Mouse (Mus musculus) intestine, embryonic 16.5 days (tissue): ENCODE results near the gene Nrd1. TPM values are rescaled to one million over a fixed set of nuclear protein-coding genes. Genes with fewer than 3 reads are reported as not detected.

ENCODE experiments used
- ATAC-seq: fragments of 200-750 bp; cut with Nextera tagmentation; 2 replicates; pipeline ENCODE4 v1.8.0; 2017; ENCODE audit warnings: moderate TSS enrichment, moderate library complexity
- H3K27ac ChIP-seq: fragments of 300-500 bp; sonication (generic); 2 replicates; pipeline ENCODE4 v1.5.1; 2014; ENCODE audit warnings: mild to moderate bottlenecking, low read length
- H3K27me3 ChIP-seq: fragments of 300-500 bp; sonication (generic); replicated peaks from 2 replicates; pipeline ENCODE4 v1.6.1; 2014; ENCODE audit warnings: low read length, control low read depth, mixed read lengths; ENCODE audit not compliant: control insufficient read depth, insufficient read depth
- H3K36me3 ChIP-seq: fragments of 300-500 bp; sonication (generic); 2 replicates; pipeline ENCODE4 v1.6.1; 2014; ENCODE audit warnings: low read length, control low read depth; ENCODE audit not compliant: control insufficient read depth, insufficient read depth
- H3K4me1 ChIP-seq: fragments of 300-500 bp; sonication (generic); 2 replicates; pipeline ENCODE4 v1.6.1; 2014; ENCODE audit warnings: low read length, control low read depth, mixed read lengths; ENCODE audit not compliant: control insufficient read depth, insufficient read depth
- H3K4me2 ChIP-seq: fragments of 300-500 bp; sonication (generic); 2 replicates; pipeline ENCODE4 v1.6.1; 2014; ENCODE audit warnings: low read depth, low read length, control low read depth
- H3K4me3 ChIP-seq: fragments of 300-500 bp; sonication (generic); 2 replicates; pipeline ENCODE4 v1.5.1; 2014; ENCODE audit warnings: mild to moderate bottlenecking, low read length
- H3K9ac ChIP-seq: fragments of 300-500 bp; sonication (generic); 2 replicates; pipeline ENCODE4 v1.6.1; 2014; ENCODE audit warnings: low read depth, low read length
- H3K9me3 ChIP-seq: fragments of 300-500 bp; sonication (generic); 2 replicates; pipeline ENCODE4 v1.6.1; 2016; ENCODE audit warnings: low read length, control low read depth; ENCODE audit not compliant: control insufficient read depth
- WGBS: fragments of 180-500 bp; shearing (Covaris S2); extraction: QIAGEN DNeasy Blood & Tissue Kit; methylation state at CpG from one replicate; pipeline ENCODE4 v1.1.7; 2014; 5-methylcytosine and 5-hydroxymethylcytosine counted together
- polyA plus RNA-seq: library from polyadenylated mRNA; unstranded; fragments of >200 nt; fragmentation: Nextera tagmentation; extraction: Ambion mirVana; gene quantifications from 2 replicates; pipeline ENCODE4 v1.2.1, GENCODE M21; 2015

The Nrd1 gene
- polyA plus RNA-seq, result 45.6 and 46.3 TPM in 2 replicates

- H3K27ac ChIP-seq, result peak within 1 kb of the TSS; percentile 95
- peak within 1 kb of the TSS; percentile 69 for H3K4me2 ChIP-seq
- H3K36me3 ChIP-seq, result no peaks in the 10 kb centered on the region
- peaks cover 3% of the 10 kb centered on the region; the same call in 1 of the 2 replicates for H3K4me1 ChIP-seq
- no peaks in the 10 kb centered on the region for H3K9me3 ChIP-seq
- H3K4me3 ChIP-seq, result peak within 1 kb of the TSS; percentile 87
- ATAC-seq, result peak; percentile 99
- under 1% methylated on average over 58 of the region's 58 CpGs for WGBS
- peak within 1 kb of the TSS; percentile 84 for H3K9ac ChIP-seq
- H3K27me3 ChIP-seq, result no peaks in the 10 kb centered on the region
These were observed at the start of gene Nrd1 for GRCm38 (mm10) chr4:108999999-109000950. Gene Nrd1, plus strand, starts transcription at chr4:109000655.

DNA sequence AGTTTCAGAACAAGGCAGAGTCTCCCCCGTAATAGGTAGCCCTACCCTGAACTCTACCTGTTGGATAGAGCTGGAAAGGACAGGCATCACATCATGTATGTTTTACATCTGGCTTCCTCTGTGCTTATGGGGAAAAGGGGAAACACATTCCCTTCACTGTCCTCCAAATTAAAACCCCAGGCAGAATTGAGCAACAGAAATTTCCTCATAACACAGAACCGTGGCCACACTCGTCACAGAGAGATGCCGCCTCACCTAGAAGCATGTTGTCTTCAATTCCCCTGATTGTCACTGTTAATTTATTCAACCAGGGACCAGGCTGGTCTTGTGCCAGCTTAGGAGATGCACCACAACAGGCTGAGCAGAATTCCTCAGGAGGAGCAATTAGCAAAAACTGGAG lies 48.8 kb upstream of the Nrd1 start:
- 81% methylated on average over 4 of the region's 4 CpGs for WGBS
- Histone ChIP-seq H3K4me2 (no peak overlapping the region), H3K9ac (no peak overlapping the region), H3K4me3 (no peak overlapping the region), H3K27me3 (no peaks in the 10 kb centered on the region), H3K4me1 (no peaks in the 10 kb centered on the region), H3K9me3 (no peaks in the 10 kb centered on the region), H3K36me3 (no peaks in the 10 kb centered on the region), H3K27ac (no peak overlapping the region)
- ATAC-seq, result no peak

GRCm38 (mm10) chr4:108959696-108960095 lies 40.8 kb upstream of the Nrd1 start:
- Histone ChIP-seq H3K9me3 (no peaks in the 10 kb centered on the region), H3K4me1 (no peaks in the 10 kb centered on the region), H3K36me3 (no peaks in the 10 kb centered on the region), H3K4me3 (no peak overlapping the region), H3K4me2 (no peak overlapping the region), H3K9ac (no peak overlapping the region), H3K27ac (no peak overlapping the region), H3K27me3 (no peaks in the 10 kb centered on the region)
- WGBS, result 89% methylated on average over 3 of the region's 3 CpGs
- no peak for ATAC-seq

DNA sequence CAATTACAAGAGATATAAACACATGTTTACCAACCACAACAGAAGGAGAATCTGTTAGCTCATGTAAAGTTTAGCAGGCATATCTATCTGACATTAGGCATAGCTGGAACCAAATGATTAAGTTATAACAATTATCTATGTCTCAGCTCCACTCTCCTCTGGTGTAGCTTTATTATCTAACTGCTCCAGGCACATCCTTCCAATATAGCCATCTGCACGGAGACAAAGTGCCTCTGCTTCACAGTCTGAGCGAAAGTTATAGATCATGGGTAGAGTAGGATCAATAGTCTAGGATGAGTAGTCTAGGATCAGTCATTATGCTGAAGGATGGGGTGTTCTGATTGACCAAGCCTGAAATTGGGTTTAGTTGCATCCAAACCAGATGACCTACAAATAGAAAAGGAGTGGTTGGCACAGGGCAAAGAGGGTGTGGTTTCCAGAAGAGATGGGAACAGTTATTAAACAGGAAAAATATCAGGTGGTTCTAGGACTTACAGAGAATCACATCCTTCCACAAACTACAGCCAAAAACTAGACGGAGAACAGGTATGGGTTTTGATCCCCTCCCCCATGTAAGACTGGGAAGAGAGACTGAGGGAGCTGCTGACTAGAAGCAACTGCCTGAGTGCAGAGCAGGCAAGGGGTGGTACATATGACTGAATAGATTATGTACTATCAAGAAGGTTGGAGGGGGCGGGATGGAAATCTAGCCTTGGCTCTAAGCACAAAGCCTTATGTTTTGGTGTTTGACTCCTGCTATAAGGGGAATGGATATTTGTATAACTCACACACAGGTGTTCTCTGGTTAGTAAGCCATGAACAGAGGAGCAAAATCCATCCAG lies 39.6 kb upstream of the Nrd1 start:
- Histone ChIP-seq H3K4me2 (no peak overlapping the region), H3K36me3 (no peaks in the 10 kb centered on the region), H3K9ac (no peak overlapping the region), H3K27me3 (no peaks in the 10 kb centered on the region), H3K9me3 (no peaks in the 10 kb centered on the region), H3K4me1 (no peaks in the 10 kb centered on the region), H3K4me3 (no peak overlapping the region), H3K27ac (no peak overlapping the region; the same call in 1 of the 2 replicates)
- ATAC-seq, result peak; percentile 68
- 89% methylated on average over 4 of the region's 4 CpGs for WGBS

DNA sequence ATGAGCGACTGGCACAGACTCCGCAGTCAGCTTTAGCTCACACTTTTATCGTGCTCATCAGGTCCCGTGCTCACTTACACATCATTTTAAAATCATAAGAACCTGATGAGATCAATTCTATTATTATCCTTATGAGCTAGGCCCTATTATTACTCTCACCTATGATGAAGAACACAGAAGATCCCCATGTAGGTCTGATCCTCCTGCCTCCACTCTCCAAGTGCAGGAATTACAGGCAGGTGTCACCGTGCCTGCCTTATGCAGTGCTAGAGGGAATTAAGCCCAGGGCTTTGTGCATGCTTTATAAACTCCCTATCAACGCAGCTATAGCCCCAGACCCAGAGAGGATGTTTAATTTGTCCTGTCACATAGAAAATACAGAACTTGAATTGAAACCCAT lies 37.4 kb upstream of the Nrd1 start:
- ATAC-seq, result no peak
- H3K27ac ChIP-seq, result no peak overlapping the region
- H3K9me3 ChIP-seq, result no peaks in the 10 kb centered on the region
- H3K36me3 ChIP-seq, result no peaks in the 10 kb centered on the region
- H3K9ac ChIP-seq, result no peak overlapping the region
- 83% methylated on average over 6 of the region's 6 CpGs for WGBS
- no peak overlapping the region for H3K4me2 ChIP-seq
- no peaks in the 10 kb centered on the region for H3K27me3 ChIP-seq
- no peaks in the 10 kb centered on the region for H3K4me1 ChIP-seq
- H3K4me3 ChIP-seq, result no peak overlapping the region

GRCm38 (mm10) chr4:108969517-108969916 lies 30.9 kb upstream of the Nrd1 start:
- H3K27me3 ChIP-seq, result no peaks in the 10 kb centered on the region
- no peaks in the 10 kb centered on the region for H3K9me3 ChIP-seq
- no peak overlapping the region for H3K27ac ChIP-seq
- WGBS, result 38% methylated on average over 3 of the region's 3 CpGs
- H3K4me3 ChIP-seq, result no peak overlapping the region
- no peak for ATAC-seq
- H3K4me1 ChIP-seq, result no peaks in the 10 kb centered on the region
- H3K36me3 ChIP-seq, result no peaks in the 10 kb centered on the region
- H3K4me2 ChIP-seq, result no peak overlapping the region
- no peak overlapping the region for H3K9ac ChIP-seq

- H3K27ac ChIP-seq, result no peak overlapping the region
- ATAC-seq, result no peak
These were observed 29.4 kb upstream of the Nrd1 start for GRCm38 (mm10) chr4:108971054-108971453.

DNA sequence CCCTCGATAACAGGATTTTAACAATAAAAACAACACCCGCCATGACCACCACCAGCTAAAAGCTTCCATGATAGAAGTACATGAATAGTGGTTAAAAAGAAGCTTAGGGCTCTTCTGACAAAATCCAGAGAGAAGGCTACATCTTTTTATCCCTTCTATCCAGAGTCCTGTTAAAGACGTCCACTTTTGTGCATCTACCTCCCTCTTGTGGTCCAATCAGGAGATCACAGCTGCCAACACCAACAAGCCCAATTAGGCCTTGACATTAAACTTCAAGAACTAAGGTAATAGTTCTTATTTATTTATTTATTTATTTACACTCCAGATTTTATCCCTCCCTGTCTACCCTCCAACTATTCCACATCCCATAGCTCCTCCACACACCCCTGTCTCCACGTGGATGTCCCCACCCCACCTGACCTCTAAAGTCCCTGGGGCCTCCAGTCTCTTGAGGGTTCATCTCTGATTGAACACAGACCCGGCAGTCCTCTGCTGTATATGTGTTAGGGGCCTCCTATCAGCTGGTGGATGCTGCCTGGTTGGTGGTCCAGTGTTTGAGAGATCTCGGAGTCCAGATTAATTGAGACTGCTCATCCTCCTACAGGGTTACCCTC lies 23.9 kb upstream of the Nrd1 start:
- no peaks in the 10 kb centered on the region for H3K4me1 ChIP-seq
- H3K4me3 ChIP-seq, result no peak overlapping the region
- H3K9me3 ChIP-seq, result no peaks in the 10 kb centered on the region
- no peak overlapping the region for H3K4me2 ChIP-seq
- no peak overlapping the region for H3K27ac ChIP-seq
- H3K27me3 ChIP-seq, result no peaks in the 10 kb centered on the region
- 42% methylated on average over 6 of the region's 6 CpGs for WGBS
- peak; percentile 36; the same call in 1 of the 2 replicates for ATAC-seq
- no peak overlapping the region for H3K9ac ChIP-seq
- no peaks in the 10 kb centered on the region for H3K36me3 ChIP-seq

More at GRCm38 (mm10) chr4:108971054-108971453, 29.4 kb upstream of the Nrd1 start:
- Histone ChIP-seq H3K4me3 (no peak overlapping the region), H3K9ac (no peak overlapping the region), H3K9me3 (no peaks in the 10 kb centered on the region), H3K4me1 (no peaks in the 10 kb centered on the region), H3K27me3 (no peaks in the 10 kb centered on the region), H3K4me2 (no peak overlapping the region), H3K36me3 (no peaks in the 10 kb centered on the region)
- WGBS, result 73% methylated on average over 5 of the region's 5 CpGs
